ENCODE assay signal across 18 mouse cellular contexts in genomic region chr14:117849591-117850505, GRCm38 (mm10).
DNase-seq lines count a peak whose midpoint lies in the region; ATAC-seq and TF ChIP-seq lines count a peak whose summit lies in the region.
"Had no signal": no experiment of that assay in that cellular context is flagged by ENCODE, and none has a peak within 500 bp of the region (broad histone marks: within the 10 kb centered on the region; RNA-seq: fewer than 3 reads in every experiment).

No protein-coding gene starts in this region.

- no peak overlapping the region for H3K4me3 ChIP-seq in lung, embryonic 16.5 days (ENCODE audit: low read length)
- H3K4me3 ChIP-seq in stomach, postnatal 0 days (ENCODE audit: low read depth, low read length): no peak overlapping the region
- H3K4me3 ChIP-seq: embryonic facial prominence, embryonic 10.5 days; forebrain, embryonic 13.5 days; heart, embryonic 13.5 days; hindbrain, embryonic 12.5 days had no signal

- H3K27ac ChIP-seq in lung, embryonic 16.5 days (ENCODE audit: low read length): no peak overlapping the region
- no peak overlapping the region for H3K27ac ChIP-seq in stomach, postnatal 0 days (replicated peaks)
- H3K27ac ChIP-seq: embryonic facial prominence, embryonic 10.5 days; forebrain, embryonic 13.5 days; heart, embryonic 13.5 days; hindbrain, embryonic 12.5 days; hindbrain, postnatal 0 days had no signal

- no peaks in the 10 kb centered on the region for H3K9me3 ChIP-seq in lung, embryonic 16.5 days (ENCODE audit: control insufficient read depth, low read length)
- H3K9me3 ChIP-seq in stomach, postnatal 0 days (ENCODE audit: control insufficient read depth, low read length): no peaks in the 10 kb centered on the region
- H3K9me3 ChIP-seq: embryonic facial prominence, embryonic 10.5 days; forebrain, embryonic 13.5 days; heart, embryonic 13.5 days; hindbrain, embryonic 12.5 days had no signal

- H3K4me1 ChIP-seq in lung, embryonic 16.5 days (replicated peaks; ENCODE audit: control insufficient read depth, insufficient read depth, low read length): no peaks in the 10 kb centered on the region
- no peaks in the 10 kb centered on the region for H3K4me1 ChIP-seq in stomach, postnatal 0 days (replicated peaks; ENCODE audit: control insufficient read depth, insufficient read depth)
- H3K4me1 ChIP-seq: embryonic facial prominence, embryonic 10.5 days; forebrain, embryonic 13.5 days; heart, embryonic 13.5 days; hindbrain, embryonic 12.5 days had no signal

- TF ChIP-seq CTCF in stomach, postnatal 0 days (IDR thresholded peaks at IDR 0.05; ENCODE audit: low read depth): no peak

- no peaks in the 10 kb centered on the region for H3K36me3 ChIP-seq in lung, embryonic 16.5 days (ENCODE audit: control insufficient read depth, insufficient read depth, low read length)
- no peaks in the 10 kb centered on the region for H3K36me3 ChIP-seq in stomach, postnatal 0 days (ENCODE audit: control insufficient read depth, insufficient read depth, low read length)
- H3K36me3 ChIP-seq: embryonic facial prominence, embryonic 10.5 days; heart, embryonic 13.5 days; hindbrain, embryonic 12.5 days had no signal

- no peak overlapping the region for H3K9ac ChIP-seq in lung, embryonic 16.5 days (ENCODE audit: low read length)
- no peak overlapping the region for H3K9ac ChIP-seq in stomach, postnatal 0 days (ENCODE audit: low read length)
- H3K9ac ChIP-seq: forebrain, embryonic 13.5 days; forebrain, postnatal 0 days; heart, embryonic 13.5 days; hindbrain, embryonic 12.5 days had no signal

- 69% methylated on average over 11 of the region's 11 CpGs for WGBS in lung, embryonic 16.5 days
- 56% methylated on average over 11 of the region's 11 CpGs for WGBS in stomach, postnatal 0 days

- H3K27me3 ChIP-seq in lung, embryonic 16.5 days (ENCODE audit: control insufficient read depth, insufficient read depth, low read depth, low read length): no peaks in the 10 kb centered on the region
- no peaks in the 10 kb centered on the region for H3K27me3 ChIP-seq in stomach, postnatal 0 days (ENCODE audit: control insufficient read depth, insufficient read depth, low read length)
- H3K27me3 ChIP-seq: CH12.LX; forebrain, embryonic 13.5 days; heart, embryonic 13.5 days; hindbrain, embryonic 12.5 days had no signal

- no peak overlapping the region for H3K4me2 ChIP-seq in lung, embryonic 16.5 days (ENCODE audit: low read depth, low read length)
- H3K4me2 ChIP-seq in stomach, postnatal 0 days (replicated peaks; ENCODE audit: low read depth): no peak overlapping the region
- H3K4me2 ChIP-seq: forebrain, embryonic 13.5 days; heart, embryonic 13.5 days; hindbrain, embryonic 12.5 days had no signal

- peak; percentile 54; the same call in 1 of the 2 replicates for ATAC-seq in lung, embryonic 16.5 days (ENCODE audit: low read depth)
- peak; percentile 91 for ATAC-seq in stomach, postnatal 0 days (ENCODE audit: low FRiP score, low TSS enrichment)
- ATAC-seq: forebrain, embryonic 13.5 days; forebrain, postnatal 0 days; hindbrain, postnatal 0 days had no signal

- TF ChIP-seq EP300 in stomach, postnatal 0 days (optimal IDR thresholded peaks at IDR 0.05): no peak

- no peak for DNase-seq in lung, postnatal 36 days
- DNase-seq in ES-CJ7 (ENCODE audit: low read depth, low spot score): peak; percentile 3
- peak; percentile 30 for DNase-seq in ZHBTc4 (ENCODE audit: low read depth, low spot score)
- peak; percentile 50 for DNase-seq in stomach, postnatal 0 days (ENCODE audit: low spot score)
- DNase-seq in kidney, postnatal 36 days: no peak
- DNase-seq: adrenal gland, postnatal 10 days; cerebellum, adult 11-12 months; cerebellum, adult 9-11 months; forebrain, postnatal 0 days; gastrocnemius, postnatal 14 days; heart, postnatal 36 days had no signal

Comparison
In these comparisons a context has a peak if more than half of its experiments do, and no peak if none do; other contexts are left out.
1. DNase-seq: peak in ES-CJ7 (single experiment), ZHBTc4 (single experiment) and stomach, postnatal 0 days (single experiment); none in lung, postnatal 36 days (single experiment) and kidney, postnatal 36 days (0 of 2).